Mouse (Mus musculus): Measurements from ENCODE around the gene Rbm5. TPM values are rescaled to one million over a fixed set of nuclear protein-coding genes. Genes with fewer than 3 reads are reported as not detected.

The Rbm5 gene
- polyA plus RNA-seq, 1 experiment from 2014 or later, result 187 TPM

GRCm38 (mm10) chr9:107738020-107738840 is 32.6 kb downstream of the Rbm5 start:
- H3K9me3 ChIP-seq (replicated peaks; ENCODE audit: control insufficient read depth, low read length), result no peaks in the 10 kb centered on the region
- no peak overlapping the region for H3K4me3 ChIP-seq (replicated peaks; ENCODE audit: low read length)
- H3K9ac ChIP-seq (ENCODE audit: low read length), result 0 out of 2 replicates have a peak overlapping the region, but pooled peaks have one; percentile 2
- H3K27ac ChIP-seq (ENCODE audit: low read length), result no peak overlapping the region
- no peak overlapping the region for H3K4me2 ChIP-seq (ENCODE audit: low read depth, low read length)
- ATAC-seq (ENCODE audit: insufficient read depth, low FRiP score), result peak; percentile 72
- peaks cover 24% of the 10 kb centered on the region for H3K4me1 ChIP-seq (ENCODE audit: control insufficient read depth, insufficient read depth, low read length)
- peaks cover 21% of the 10 kb centered on the region for H3K36me3 ChIP-seq (ENCODE audit: control insufficient read depth, insufficient read depth, low read length)
- no peaks in the 10 kb centered on the region for H3K27me3 ChIP-seq (ENCODE audit: control insufficient read depth, insufficient read depth, low read length)
- 22% methylated on average over 7 of the region's 7 CpGs for WGBS

GRCm38 (mm10) chr9:107736185-107736485 is 34.7 kb downstream of the Rbm5 start:
- no peak overlapping the region for H3K27ac ChIP-seq (ENCODE audit: low read length)
- H3K9ac ChIP-seq (ENCODE audit: low read length), result peak overlapping the region; percentile 21; the same call in 1 of the 2 replicates
- peaks cover 24% of the 10 kb centered on the region for H3K4me1 ChIP-seq (ENCODE audit: control insufficient read depth, insufficient read depth, low read length)
- ATAC-seq (ENCODE audit: insufficient read depth, low FRiP score), result no peak
- no peaks in the 10 kb centered on the region for H3K27me3 ChIP-seq (ENCODE audit: control insufficient read depth, insufficient read depth, low read length)
- H3K36me3 ChIP-seq (ENCODE audit: control insufficient read depth, insufficient read depth, low read length), result peaks cover 11% of the 10 kb centered on the region
- no peaks in the 10 kb centered on the region for H3K9me3 ChIP-seq (replicated peaks; ENCODE audit: control insufficient read depth, low read length)
- H3K4me3 ChIP-seq (replicated peaks; ENCODE audit: low read length), result no peak overlapping the region
- H3K4me2 ChIP-seq (ENCODE audit: low read depth, low read length), result peak overlapping the region; percentile 27
- 1% methylated on average over 7 of the region's 7 CpGs for WGBS

- H3K27ac ChIP-seq (ENCODE audit: low read length), result peak overlapping the region; percentile 46
Observed at GRCm38 (mm10) chr9:107735356-107736184, 35.2 kb downstream of the Rbm5 start.

GRCm38 (mm10) chr9:107734567-107734971 is 36.2 kb downstream of the Rbm5 start:
- Histone ChIP-seq H3K9ac (ENCODE audit: low read length) (peak overlapping the region; percentile 12), H3K27me3 (ENCODE audit: control insufficient read depth, insufficient read depth, low read length) (no peaks in the 10 kb centered on the region), H3K9me3 (replicated peaks; ENCODE audit: control insufficient read depth, low read length) (no peaks in the 10 kb centered on the region), H3K4me3 (replicated peaks; ENCODE audit: low read length) (no peak overlapping the region), H3K4me2 (ENCODE audit: low read depth, low read length) (peak overlapping the region; percentile 27; the same call in 1 of the 2 replicates), H3K4me1 (ENCODE audit: control insufficient read depth, insufficient read depth, low read length) (peaks cover 24% of the 10 kb centered on the region), H3K27ac (ENCODE audit: low read length) (peak overlapping the region; percentile 46), H3K36me3 (ENCODE audit: control insufficient read depth, insufficient read depth, low read length) (peaks cover 6% of the 10 kb centered on the region)
- WGBS, result 25% methylated on average over 7 of the region's 7 CpGs
- ATAC-seq (ENCODE audit: insufficient read depth, low FRiP score), result peak; percentile 27; the same call in 1 of the 2 replicates

More at GRCm38 (mm10) chr9:107735356-107736184, 35.2 kb downstream of the Rbm5 start:
- Histone ChIP-seq H3K27me3 (ENCODE audit: control insufficient read depth, insufficient read depth, low read length) (no peaks in the 10 kb centered on the region), H3K36me3 (ENCODE audit: control insufficient read depth, insufficient read depth, low read length) (peaks cover 11% of the 10 kb centered on the region), H3K4me3 (replicated peaks; ENCODE audit: low read length) (no peak overlapping the region), H3K9ac (ENCODE audit: low read length) (peak overlapping the region; percentile 19), H3K4me1 (ENCODE audit: control insufficient read depth, insufficient read depth, low read length) (peaks cover 24% of the 10 kb centered on the region), H3K4me2 (ENCODE audit: low read depth, low read length) (peak overlapping the region; percentile 27), H3K9me3 (replicated peaks; ENCODE audit: control insufficient read depth, low read length) (no peaks in the 10 kb centered on the region)
- no peak for ATAC-seq (ENCODE audit: insufficient read depth, low FRiP score)
- WGBS, result 14% methylated on average over 17 of the region's 17 CpGs

- Histone ChIP-seq H3K4me2 (ENCODE audit: low read depth, low read length) (no peak overlapping the region), H3K4me1 (ENCODE audit: control insufficient read depth, insufficient read depth, low read length) (peaks cover 21% of the 10 kb centered on the region), H3K9ac (ENCODE audit: low read length) (no peak overlapping the region), H3K9me3 (replicated peaks; ENCODE audit: control insufficient read depth, low read length) (no peaks in the 10 kb centered on the region), H3K27me3 (ENCODE audit: control insufficient read depth, insufficient read depth, low read length) (no peaks in the 10 kb centered on the region), H3K36me3 (ENCODE audit: control insufficient read depth, insufficient read depth, low read length) (no peaks in the 10 kb centered on the region), H3K27ac (ENCODE audit: low read length) (no peak overlapping the region), H3K4me3 (replicated peaks; ENCODE audit: low read length) (no peak overlapping the region)
- 50% methylated on average over 3 of the region's 3 CpGs for WGBS
- no peak for ATAC-seq (ENCODE audit: insufficient read depth, low FRiP score)
Observed at GRCm38 (mm10) chr9:107729709-107730108, 41.1 kb downstream of the Rbm5 start.

GRCm38 (mm10) chr9:107728919-107729670 is 41.7 kb downstream of the Rbm5 start:
- Histone ChIP-seq H3K9me3 (replicated peaks; ENCODE audit: control insufficient read depth, low read length) (no peaks in the 10 kb centered on the region), H3K9ac (ENCODE audit: low read length) (no peak overlapping the region), H3K4me1 (ENCODE audit: control insufficient read depth, insufficient read depth, low read length) (peaks cover 25% of the 10 kb centered on the region), H3K36me3 (ENCODE audit: control insufficient read depth, insufficient read depth, low read length) (no peaks in the 10 kb centered on the region), H3K4me3 (replicated peaks; ENCODE audit: low read length) (no peak overlapping the region), H3K4me2 (ENCODE audit: low read depth, low read length) (no peak overlapping the region), H3K27me3 (ENCODE audit: control insufficient read depth, insufficient read depth, low read length) (no peaks in the 10 kb centered on the region), H3K27ac (ENCODE audit: low read length) (no peak overlapping the region)
- 63% methylated on average over 6 of the region's 6 CpGs for WGBS
- ATAC-seq (ENCODE audit: insufficient read depth, low FRiP score), result no peak

- no peak for ATAC-seq (ENCODE audit: insufficient read depth, low FRiP score)
- Histone ChIP-seq H3K27me3 (ENCODE audit: control insufficient read depth, insufficient read depth, low read length) (no peaks in the 10 kb centered on the region), H3K9me3 (replicated peaks; ENCODE audit: control insufficient read depth, low read length) (no peaks in the 10 kb centered on the region), H3K4me1 (ENCODE audit: control insufficient read depth, insufficient read depth, low read length) (peaks cover 45% of the 10 kb centered on the region), H3K9ac (ENCODE audit: low read length) (no peak overlapping the region), H3K4me3 (replicated peaks; ENCODE audit: low read length) (no peak overlapping the region), H3K4me2 (ENCODE audit: low read depth, low read length) (no peak overlapping the region), H3K27ac (ENCODE audit: low read length) (no peak overlapping the region), H3K36me3 (ENCODE audit: control insufficient read depth, insufficient read depth, low read length) (no peaks in the 10 kb centered on the region)
- 49% methylated on average over 3 of the region's 3 CpGs for WGBS
Observed at GRCm38 (mm10) chr9:107727041-107727440, 43.8 kb downstream of the Rbm5 start.

GRCm38 (mm10) chr9:107724796-107725195 is 46.0 kb downstream of the Rbm5 start:
- Histone ChIP-seq H3K27me3 (ENCODE audit: control insufficient read depth, insufficient read depth, low read length) (no peaks in the 10 kb centered on the region), H3K4me1 (ENCODE audit: control insufficient read depth, insufficient read depth, low read length) (peaks cover 45% of the 10 kb centered on the region), H3K9me3 (replicated peaks; ENCODE audit: control insufficient read depth, low read length) (no peaks in the 10 kb centered on the region), H3K4me2 (ENCODE audit: low read depth, low read length) (no peak overlapping the region), H3K27ac (ENCODE audit: low read length) (peak overlapping the region; percentile 84), H3K9ac (ENCODE audit: low read length) (no peak overlapping the region), H3K36me3 (ENCODE audit: control insufficient read depth, insufficient read depth, low read length) (no peaks in the 10 kb centered on the region), H3K4me3 (replicated peaks; ENCODE audit: low read length) (no peak overlapping the region)
- ATAC-seq (ENCODE audit: insufficient read depth, low FRiP score), result no peak
- WGBS, result 76% methylated on average over 1 of the region's 1 CpGs

Data from stomach, embryonic 16.5 days (tissue).